Mouse (Mus musculus) heart, embryonic 11.5 days (tissue): Measurements from ENCODE around the gene Fbxo31. TPM values are rescaled to one million over a fixed set of nuclear protein-coding genes. Genes with fewer than 3 reads are reported as not detected.

Experiments
- ATAC-seq: fragments of 200-750 bp; cut with Nextera tagmentation; replicated peaks from 2 replicates; pipeline ENCODE4 v1.8.0; 2017; ENCODE audit warnings: moderate library complexity; ENCODE audit not compliant: insufficient number of reproducible peaks, low FRiP score, low TSS enrichment
- H3K27ac ChIP-seq: fragments of 300-500 bp; sonication (generic); 2 replicates; pipeline ENCODE4 v1.5.1; 2014; ENCODE audit warnings: mild to moderate bottlenecking, low read depth, low read length
- H3K27me3 ChIP-seq: fragments of 300-500 bp; sonication (generic); 2 replicates; pipeline ENCODE4 v1.6.1; 2014; ENCODE audit warnings: mild to moderate bottlenecking, low read length, mixed read lengths; ENCODE audit not compliant: control insufficient read depth, insufficient read depth
- H3K36me3 ChIP-seq: fragments of 300-500 bp; sonication (generic); 2 replicates; pipeline ENCODE4 v1.6.1; 2014; ENCODE audit warnings: mild to moderate bottlenecking, low read length, moderate library complexity, mixed read lengths; ENCODE audit not compliant: control insufficient read depth, insufficient read depth
- H3K4me1 ChIP-seq: fragments of 300-500 bp; sonication (generic); 2 replicates; pipeline ENCODE4 v1.6.1; 2014; ENCODE audit warnings: low read length; ENCODE audit not compliant: control insufficient read depth, insufficient read depth
- H3K4me2 ChIP-seq: fragments of 300-500 bp; sonication (generic); 2 replicates; pipeline ENCODE4 v1.6.1; 2014; ENCODE audit warnings: mild to moderate bottlenecking, moderate library complexity
- H3K4me3 ChIP-seq: fragments of 300-500 bp; sonication (generic); 2 replicates; pipeline ENCODE4 v1.5.1; 2014; ENCODE audit warnings: low read depth, low read length
- H3K9ac ChIP-seq: fragments of 300-500 bp; sonication (generic); 2 replicates; pipeline ENCODE4 v1.6.1; 2014; ENCODE audit warnings: mild to moderate bottlenecking, low read depth, low read length, moderate library complexity
- H3K9me3 ChIP-seq: fragments of 300-500 bp; sonication (generic); replicated peaks from 2 replicates; pipeline ENCODE4 v1.6.1; 2016; ENCODE audit warnings: low read length; ENCODE audit not compliant: control insufficient read depth
- WGBS: fragments of 180-500 bp; shearing (Covaris S2); extraction: QIAGEN DNeasy Blood & Tissue Kit; methylation state at CpG from one replicate; pipeline ENCODE4 v1.1.7; 2014; ENCODE audit not compliant: insufficient replicate concordance; 5-methylcytosine and 5-hydroxymethylcytosine counted together
- polyA plus RNA-seq: library from polyadenylated mRNA; unstranded; fragments of >200 nt; fragmentation: Nextera tagmentation; extraction: Ambion mirVana; gene quantifications from 2 replicates; pipeline ENCODE4 v1.2.1, GENCODE M21; 2014

The Fbxo31 gene
- polyA plus RNA-seq, 1 experiment from 2014 or later: 9.5 TPM

DNA sequence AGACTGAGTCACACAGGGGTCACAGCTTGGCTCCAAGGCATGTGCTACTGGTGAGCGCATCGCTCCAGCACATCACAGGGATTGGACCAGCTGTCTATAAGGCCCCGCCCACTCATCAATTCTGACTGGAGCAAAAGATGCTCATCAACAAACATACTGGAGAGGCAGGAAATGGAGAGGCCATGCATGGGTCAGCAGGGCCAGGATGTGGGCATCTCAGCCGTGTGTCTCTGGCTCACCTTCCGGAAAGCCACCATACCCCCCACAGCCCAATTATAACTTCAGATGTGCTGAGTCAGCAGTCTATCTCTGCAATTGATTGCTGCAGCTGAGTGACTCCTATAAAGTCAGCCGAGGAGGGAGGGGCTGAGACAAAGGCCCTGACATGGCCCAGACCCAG is 10.3 kb downstream of the Fbxo31 start:
- Histone ChIP-seq H3K4me3 (no peak overlapping the region), H3K9me3 (no peaks in the 10 kb centered on the region), H3K36me3 (peaks cover 2% of the 10 kb centered on the region), H3K27ac (no peak overlapping the region), H3K9ac (no peak overlapping the region), H3K4me1 (peaks cover 8% of the 10 kb centered on the region), H3K4me2 (no peak overlapping the region), H3K27me3 (no peaks in the 10 kb centered on the region)
- 72% methylated on average over 6 of the region's 6 CpGs for WGBS
- no peak for ATAC-seq

DNA sequence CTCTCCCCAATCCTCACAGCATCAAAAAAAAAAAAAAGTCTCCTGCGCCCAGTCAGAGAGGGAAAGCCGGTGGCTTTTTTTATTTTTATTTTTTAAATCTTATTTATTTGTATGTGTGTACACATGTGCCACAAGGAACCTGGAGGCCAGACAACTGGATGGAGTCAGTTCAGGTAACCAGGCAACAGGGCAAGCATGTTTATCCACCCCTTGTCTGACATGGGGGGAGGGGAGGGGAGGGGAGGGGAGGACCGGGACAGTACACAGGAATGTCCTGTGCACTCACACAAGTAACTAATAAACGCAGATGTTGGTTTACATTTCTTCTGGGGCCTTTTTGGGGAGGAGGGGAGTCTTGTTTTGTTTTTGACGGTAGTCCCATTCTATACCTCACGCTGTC is 14.9 kb downstream of the Fbxo31 start:
- Histone ChIP-seq H3K9ac (no peak overlapping the region), H3K36me3 (peaks cover 2% of the 10 kb centered on the region), H3K4me3 (no peak overlapping the region), H3K9me3 (no peaks in the 10 kb centered on the region), H3K27ac (no peak overlapping the region), H3K4me1 (peaks cover 18% of the 10 kb centered on the region), H3K27me3 (no peaks in the 10 kb centered on the region), H3K4me2 (no peak overlapping the region)
- WGBS: 80% methylated on average over 6 of the region's 6 CpGs
- no peak for ATAC-seq

GRCm38 (mm10) chr8:121562941-121563351 is 15.7 kb downstream of the Fbxo31 start:
- Histone ChIP-seq H3K4me1 (peaks cover 15% of the 10 kb centered on the region), H3K9ac (peak overlapping the region; percentile 54; the same call in 1 of the 2 replicates), H3K27me3 (no peaks in the 10 kb centered on the region), H3K4me2 (no peak overlapping the region; the same call in 1 of the 2 replicates), H3K27ac (peak overlapping the region; percentile 25), H3K9me3 (no peaks in the 10 kb centered on the region), H3K36me3 (peaks cover 2% of the 10 kb centered on the region), H3K4me3 (no peak overlapping the region)
- 51% methylated on average over 9 of the region's 9 CpGs for WGBS
- no peak for ATAC-seq

DNA sequence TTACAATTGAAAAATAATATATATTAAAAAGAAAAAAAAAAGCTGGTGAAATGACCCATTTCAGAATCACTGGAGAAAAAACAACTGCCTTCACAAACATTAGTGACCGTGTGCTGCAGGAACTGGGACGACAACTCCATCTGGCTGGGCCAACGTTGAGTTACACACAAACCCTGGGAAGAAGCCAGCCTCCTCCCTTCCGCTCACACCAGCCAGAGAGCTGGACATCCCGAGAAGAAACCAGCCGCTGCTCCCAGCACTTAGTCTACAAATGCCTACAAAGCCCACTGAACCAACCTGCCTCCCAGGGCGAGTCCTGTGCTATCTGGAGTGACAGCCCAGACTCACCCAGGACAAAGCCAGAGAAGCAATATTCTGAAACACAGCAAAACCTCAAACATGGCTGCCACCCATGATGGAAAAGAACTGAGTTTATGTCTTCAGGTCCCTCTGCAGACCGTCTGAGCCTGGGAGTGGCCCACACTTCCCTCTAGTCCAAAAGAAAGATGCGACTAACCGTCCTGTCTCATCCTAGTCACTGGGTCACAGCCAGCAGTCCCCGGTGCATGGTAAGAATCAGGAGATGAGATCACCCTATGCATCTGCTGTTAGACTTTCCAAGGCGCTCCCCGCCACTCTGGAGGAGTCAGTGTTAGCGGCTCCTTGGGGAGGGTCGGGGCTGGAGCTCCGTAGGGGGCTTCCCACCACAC is 16.8 kb downstream of the Fbxo31 start:
- Histone ChIP-seq H3K4me1 (peaks cover 15% of the 10 kb centered on the region), H3K36me3 (peaks cover 2% of the 10 kb centered on the region)
- WGBS: 82% methylated on average over 16 of the region's 16 CpGs

DNA sequence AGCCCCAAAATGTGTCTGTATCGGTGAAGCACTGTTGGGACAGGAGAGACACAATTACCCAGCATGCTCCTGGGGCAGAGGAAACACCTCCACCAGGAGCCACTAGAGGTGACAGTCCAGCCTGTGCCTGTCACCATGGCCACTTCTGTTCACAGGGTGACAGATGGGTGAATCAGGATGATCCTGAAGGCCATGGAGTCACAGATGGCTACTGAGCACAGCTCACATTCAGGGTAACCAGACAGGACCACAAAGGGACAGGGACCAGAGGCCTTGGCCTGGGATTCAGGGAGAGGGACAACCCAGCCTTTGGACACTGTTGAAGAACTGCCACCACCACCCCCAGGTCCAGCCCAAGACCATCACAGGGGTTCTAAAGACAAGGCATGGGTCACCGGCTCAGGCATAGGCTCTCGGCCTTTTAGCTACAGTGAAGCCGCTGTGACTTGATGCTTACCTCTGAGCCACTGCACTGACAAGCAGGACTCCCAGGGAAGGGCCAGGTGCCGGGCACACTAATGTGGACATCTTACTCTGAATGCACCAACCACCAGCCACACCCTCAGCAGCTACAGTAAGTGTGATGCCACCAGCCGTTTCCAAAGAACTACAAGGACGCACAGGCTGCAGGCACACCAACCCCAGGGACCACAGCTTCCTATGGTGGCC is 18.0 kb downstream of the Fbxo31 start:
- Histone ChIP-seq H3K4me3 (no peak overlapping the region), H3K9ac (no peak overlapping the region), H3K4me2 (no peak overlapping the region), H3K27me3 (no peaks in the 10 kb centered on the region), H3K4me1 (peaks cover 15% of the 10 kb centered on the region), H3K9me3 (no peaks in the 10 kb centered on the region), H3K36me3 (peaks cover 5% of the 10 kb centered on the region), H3K27ac (no peak overlapping the region)
- no peak for ATAC-seq
- WGBS: 89% methylated on average over 7 of the region's 7 CpGs

More for the DNA sequence above, 16.8 kb downstream of the Fbxo31 start:
- Histone ChIP-seq H3K4me3 (no peak overlapping the region), H3K4me2 (no peak overlapping the region), H3K27me3 (no peaks in the 10 kb centered on the region), H3K9ac (no peak overlapping the region), H3K9me3 (no peaks in the 10 kb centered on the region), H3K27ac (no peak overlapping the region)
- ATAC-seq: no peak

DNA sequence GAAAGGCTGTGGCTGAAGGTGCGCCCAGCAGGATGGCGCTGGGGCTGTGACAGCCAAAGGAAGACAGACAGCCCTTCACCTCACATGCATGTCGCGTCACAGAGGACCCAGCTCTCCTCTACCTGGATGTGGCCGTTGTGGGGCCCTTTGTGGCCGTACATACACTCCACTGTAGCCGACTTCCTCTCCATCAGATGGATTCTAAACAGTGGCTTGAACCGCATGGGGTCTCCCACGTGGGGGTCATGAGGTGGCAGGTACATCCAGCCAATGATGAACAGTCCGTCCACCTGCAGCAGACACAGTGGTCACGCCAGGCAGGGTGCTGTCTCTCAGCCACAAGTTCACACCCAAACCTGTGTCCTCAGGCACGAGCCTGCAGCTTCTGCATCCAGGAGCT is 18.8 kb downstream of the Fbxo31 start:
- no peak for ATAC-seq
- no peak overlapping the region for H3K4me2 ChIP-seq
- no peaks in the 10 kb centered on the region for H3K9me3 ChIP-seq
- no peak overlapping the region for H3K4me3 ChIP-seq
- H3K4me1 ChIP-seq: peaks cover 15% of the 10 kb centered on the region
- peaks cover 3% of the 10 kb centered on the region; the same call in 1 of the 2 replicates for H3K36me3 ChIP-seq
- H3K27ac ChIP-seq: no peak overlapping the region
- no peak overlapping the region for H3K9ac ChIP-seq
- H3K27me3 ChIP-seq: no peaks in the 10 kb centered on the region
- 88% methylated on average over 12 of the region's 12 CpGs for WGBS

GRCm38 (mm10) chr8:121558538-121558937 is 20.1 kb downstream of the Fbxo31 start:
- Histone ChIP-seq H3K9me3 (no peaks in the 10 kb centered on the region), H3K9ac (no peak overlapping the region), H3K27ac (no peak overlapping the region), H3K4me1 (peaks cover 15% of the 10 kb centered on the region), H3K4me3 (no peak overlapping the region), H3K4me2 (no peak overlapping the region), H3K36me3 (peaks cover 10% of the 10 kb centered on the region; the same call in 1 of the 2 replicates), H3K27me3 (no peaks in the 10 kb centered on the region)
- 85% methylated on average over 16 of the region's 16 CpGs for WGBS
- ATAC-seq: no peak

- 82% methylated on average over 11 of the region's 11 CpGs for WGBS
- H3K27ac ChIP-seq: no peak overlapping the region
- peaks cover 14% of the 10 kb centered on the region; the same call in 1 of the 2 replicates for H3K36me3 ChIP-seq
- H3K9me3 ChIP-seq: no peaks in the 10 kb centered on the region
- H3K4me2 ChIP-seq: no peak overlapping the region
- no peak overlapping the region for H3K9ac ChIP-seq
- no peaks in the 10 kb centered on the region for H3K27me3 ChIP-seq
- no peak for ATAC-seq
- peaks cover 7% of the 10 kb centered on the region for H3K4me1 ChIP-seq
- H3K4me3 ChIP-seq: no peak overlapping the region
Measured at GRCm38 (mm10) chr8:121557746-121558145, 20.9 kb downstream of the Fbxo31 start.
